Mouse (Mus musculus): ENCODE measurements around the gene Tmem50b. TPM values are rescaled to one million over a fixed set of nuclear protein-coding genes. Genes with fewer than 3 reads are reported as not detected.

Tmem50b gene
- polyA plus RNA-seq, 1 experiment from 2014 or later, result 48.7 TPM

DNA sequence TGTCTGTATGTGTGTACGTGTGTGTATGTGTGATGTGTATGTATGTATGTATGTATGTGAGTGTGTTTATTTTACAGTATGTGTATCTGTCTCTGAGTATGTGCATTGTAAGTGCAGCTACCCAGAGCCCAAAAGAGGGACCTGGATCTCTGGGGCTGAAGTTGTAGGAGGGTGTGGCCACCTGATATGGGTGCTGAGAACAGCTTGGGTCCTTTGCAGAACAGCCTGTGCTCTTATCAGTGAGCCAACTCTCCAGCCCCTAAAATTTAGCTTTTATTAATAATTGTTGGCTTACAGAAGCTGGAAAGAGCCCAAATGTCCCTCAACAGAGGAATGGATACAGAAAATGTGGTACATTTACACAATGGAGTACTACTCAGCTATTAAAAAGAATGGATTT, 54.0 kb downstream of the Tmem50b start:
- ATAC-seq (ENCODE audit: insufficient read depth, low FRiP score), result no peak
- H3K4me3 ChIP-seq (replicated peaks; ENCODE audit: low read length), result no peak overlapping the region
- no peaks in the 10 kb centered on the region for H3K27me3 ChIP-seq (ENCODE audit: control insufficient read depth, insufficient read depth, low read length)
- no peak overlapping the region for H3K27ac ChIP-seq (ENCODE audit: low read length)
- H3K9me3 ChIP-seq (replicated peaks; ENCODE audit: control insufficient read depth, low read length), result no peaks in the 10 kb centered on the region
- H3K4me2 ChIP-seq (ENCODE audit: low read depth, low read length), result no peak overlapping the region
- H3K36me3 ChIP-seq (ENCODE audit: control insufficient read depth, insufficient read depth, low read length), result no peaks in the 10 kb centered on the region
- 92% methylated on average over 1 of the region's 1 CpGs for WGBS
- H3K9ac ChIP-seq (ENCODE audit: low read length), result no peak overlapping the region
- peaks cover 21% of the 10 kb centered on the region for H3K4me1 ChIP-seq (ENCODE audit: control insufficient read depth, insufficient read depth, low read length)

DNA sequence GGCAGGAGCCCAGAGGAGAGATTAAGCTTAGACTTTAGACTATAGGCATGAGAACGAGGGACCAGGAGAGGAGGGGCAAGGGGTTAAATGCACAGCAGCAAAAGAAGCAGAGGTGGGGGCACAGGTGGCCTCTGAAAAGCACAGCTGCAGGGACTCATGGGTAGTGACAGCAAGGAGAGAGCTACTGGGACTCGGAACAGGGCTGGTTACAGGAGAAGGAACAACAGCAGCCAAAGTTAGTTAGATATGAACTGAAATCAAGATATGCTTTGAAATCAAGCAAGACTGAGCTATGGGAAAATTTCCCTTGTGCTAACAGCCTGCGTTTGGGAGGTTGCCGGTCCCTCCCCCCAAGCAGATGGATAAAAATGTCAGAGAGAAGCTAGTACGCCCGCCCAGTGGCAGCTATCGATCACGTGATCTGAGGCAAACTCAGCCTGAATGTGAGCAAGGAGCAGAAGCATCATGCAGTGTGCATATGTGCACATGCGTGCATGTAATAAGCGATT, 56.0 kb downstream of the Tmem50b start:
- Histone ChIP-seq H3K9me3 (replicated peaks; ENCODE audit: control insufficient read depth, low read length) (no peaks in the 10 kb centered on the region), H3K27me3 (ENCODE audit: control insufficient read depth, insufficient read depth, low read length) (no peaks in the 10 kb centered on the region), H3K4me1 (ENCODE audit: control insufficient read depth, insufficient read depth, low read length) (peaks cover 18% of the 10 kb centered on the region), H3K36me3 (ENCODE audit: control insufficient read depth, insufficient read depth, low read length) (no peaks in the 10 kb centered on the region), H3K9ac (ENCODE audit: low read length) (peak overlapping the region; percentile 34; the same call in 1 of the 2 replicates), H3K4me2 (ENCODE audit: low read depth, low read length) (peak overlapping the region; percentile 35), H3K4me3 (replicated peaks; ENCODE audit: low read length) (peak overlapping the region; percentile 10; the same call in 1 of the 2 replicates), H3K27ac (ENCODE audit: low read length) (peak overlapping the region; percentile 13; the same call in 1 of the 2 replicates)
- ATAC-seq (ENCODE audit: insufficient read depth, low FRiP score), result 0 out of 2 replicates have a peak, but pooled peaks have one; percentile 32
- 22% methylated on average over 10 of the region's 10 CpGs for WGBS

DNA sequence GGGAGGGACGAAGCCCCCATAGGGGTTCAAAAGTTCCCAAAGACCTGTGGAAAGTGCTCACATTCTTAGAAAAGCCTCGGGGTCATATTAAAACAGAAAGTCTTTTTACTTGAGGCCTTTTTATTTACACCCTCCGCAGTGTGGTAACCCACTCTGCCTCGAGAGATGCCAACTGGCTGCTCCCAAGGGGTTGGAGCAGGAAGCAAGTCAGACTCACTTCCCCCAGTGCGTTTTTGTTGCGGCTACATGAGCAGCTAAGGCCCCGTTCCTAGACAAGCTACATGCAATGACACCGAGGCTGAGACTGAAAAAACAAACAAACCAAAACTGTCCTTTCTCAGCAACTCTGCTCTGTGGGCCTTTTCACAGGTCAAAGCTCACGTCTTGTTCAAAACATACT, 59.1 kb downstream of the Tmem50b start:
- WGBS, result 57% methylated on average over 9 of the region's 9 CpGs
- H3K4me2 ChIP-seq (ENCODE audit: low read depth, low read length), result no peak overlapping the region
- no peak overlapping the region for H3K4me3 ChIP-seq (replicated peaks; ENCODE audit: low read length)
- no peak for ATAC-seq (ENCODE audit: insufficient read depth, low FRiP score)
- H3K9me3 ChIP-seq (replicated peaks; ENCODE audit: control insufficient read depth, low read length), result no peaks in the 10 kb centered on the region
- H3K4me1 ChIP-seq (ENCODE audit: control insufficient read depth, insufficient read depth, low read length), result peaks cover 13% of the 10 kb centered on the region
- H3K27ac ChIP-seq (ENCODE audit: low read length), result peak overlapping the region; percentile 21; the same call in 1 of the 2 replicates
- no peaks in the 10 kb centered on the region for H3K36me3 ChIP-seq (ENCODE audit: control insufficient read depth, insufficient read depth, low read length)
- no peaks in the 10 kb centered on the region for H3K27me3 ChIP-seq (ENCODE audit: control insufficient read depth, insufficient read depth, low read length)
- H3K9ac ChIP-seq (ENCODE audit: low read length), result no peak overlapping the region

DNA sequence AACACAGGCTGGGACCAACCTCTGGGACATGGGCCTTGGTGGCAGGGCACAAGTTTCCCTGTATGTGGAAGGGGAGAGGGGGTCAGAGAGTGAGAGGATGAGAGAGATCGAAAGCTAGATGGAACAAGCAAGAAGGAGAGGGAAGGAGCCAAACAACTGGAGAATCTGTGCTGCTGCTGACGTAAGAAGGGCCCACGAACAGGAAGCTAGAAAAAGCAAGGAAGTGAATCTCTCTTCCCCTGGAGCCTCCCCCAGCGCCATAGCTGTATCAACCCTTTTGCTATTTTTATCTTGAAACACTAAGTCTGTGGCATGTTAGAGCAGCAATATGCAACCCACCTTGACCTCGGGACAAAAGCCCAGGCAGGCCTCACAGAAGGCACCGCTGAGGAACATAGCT, 59.5 kb downstream of the Tmem50b start:
- no peaks in the 10 kb centered on the region for H3K9me3 ChIP-seq (replicated peaks; ENCODE audit: control insufficient read depth, low read length)
- peak overlapping the region; percentile 21; the same call in 1 of the 2 replicates for H3K27ac ChIP-seq (ENCODE audit: low read length)
- no peak for ATAC-seq (ENCODE audit: insufficient read depth, low FRiP score)
- no peak overlapping the region for H3K9ac ChIP-seq (ENCODE audit: low read length)
- H3K27me3 ChIP-seq (ENCODE audit: control insufficient read depth, insufficient read depth, low read length), result no peaks in the 10 kb centered on the region
- H3K36me3 ChIP-seq (ENCODE audit: control insufficient read depth, insufficient read depth, low read length), result no peaks in the 10 kb centered on the region
- H3K4me2 ChIP-seq (ENCODE audit: low read depth, low read length), result no peak overlapping the region
- H3K4me3 ChIP-seq (replicated peaks; ENCODE audit: low read length), result no peak overlapping the region
- WGBS, result 64% methylated on average over 6 of the region's 6 CpGs
- peaks cover 13% of the 10 kb centered on the region for H3K4me1 ChIP-seq (ENCODE audit: control insufficient read depth, insufficient read depth, low read length)

DNA sequence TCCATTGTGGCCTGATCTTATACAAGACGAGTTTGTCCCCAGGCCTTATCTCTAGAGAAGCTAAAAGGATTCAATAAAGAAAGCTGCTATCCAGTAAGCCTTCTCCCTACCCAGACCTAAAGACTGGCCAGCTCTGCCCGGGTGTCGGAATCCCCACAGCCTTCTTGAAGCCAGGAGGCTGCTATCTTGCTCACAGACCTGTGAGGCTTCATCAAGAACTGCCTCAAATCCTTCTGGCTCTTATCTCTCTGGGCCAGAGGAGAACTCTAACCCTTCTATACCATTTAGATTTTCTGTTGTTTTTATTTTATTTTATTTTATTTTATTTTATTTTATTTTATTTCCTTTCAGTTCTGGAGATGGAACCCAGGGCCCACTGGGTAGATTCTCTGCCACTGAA, 60.5 kb downstream of the Tmem50b start:
- no peak for ATAC-seq (ENCODE audit: insufficient read depth, low FRiP score)
- Histone ChIP-seq H3K27ac (ENCODE audit: low read length) (no peak overlapping the region), H3K4me3 (replicated peaks; ENCODE audit: low read length) (no peak overlapping the region), H3K9me3 (replicated peaks; ENCODE audit: control insufficient read depth, low read length) (no peaks in the 10 kb centered on the region), H3K36me3 (ENCODE audit: control insufficient read depth, insufficient read depth, low read length) (no peaks in the 10 kb centered on the region), H3K9ac (ENCODE audit: low read length) (no peak overlapping the region), H3K4me2 (ENCODE audit: low read depth, low read length) (no peak overlapping the region), H3K4me1 (ENCODE audit: control insufficient read depth, insufficient read depth, low read length) (peaks cover 12% of the 10 kb centered on the region), H3K27me3 (ENCODE audit: control insufficient read depth, insufficient read depth, low read length) (no peaks in the 10 kb centered on the region)
- 71% methylated on average over 3 of the region's 3 CpGs for WGBS

DNA sequence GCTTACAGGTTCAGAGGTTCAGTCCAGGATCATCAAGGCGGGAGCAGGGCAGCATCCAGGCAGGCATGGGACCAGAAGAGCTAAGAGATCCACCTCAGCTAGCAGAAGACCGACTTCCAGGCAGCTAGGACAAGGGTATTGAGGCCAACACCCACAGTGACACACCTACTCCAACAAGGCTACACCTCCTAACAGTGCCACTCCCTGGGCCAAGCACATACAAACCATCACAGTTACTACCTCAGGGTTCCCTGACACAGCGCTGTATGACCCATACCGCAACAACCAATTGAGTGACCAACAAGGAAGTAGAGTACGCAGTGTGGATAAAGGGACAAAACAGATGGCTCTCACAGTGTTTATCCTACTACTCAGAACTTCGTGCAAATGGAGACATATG, 61.2 kb downstream of the Tmem50b start:
- ATAC-seq (ENCODE audit: insufficient read depth, low FRiP score), result 0 out of 2 replicates have a peak, but pooled peaks have one; percentile 61
- WGBS, result 81% methylated on average over 6 of the region's 6 CpGs

DNA sequence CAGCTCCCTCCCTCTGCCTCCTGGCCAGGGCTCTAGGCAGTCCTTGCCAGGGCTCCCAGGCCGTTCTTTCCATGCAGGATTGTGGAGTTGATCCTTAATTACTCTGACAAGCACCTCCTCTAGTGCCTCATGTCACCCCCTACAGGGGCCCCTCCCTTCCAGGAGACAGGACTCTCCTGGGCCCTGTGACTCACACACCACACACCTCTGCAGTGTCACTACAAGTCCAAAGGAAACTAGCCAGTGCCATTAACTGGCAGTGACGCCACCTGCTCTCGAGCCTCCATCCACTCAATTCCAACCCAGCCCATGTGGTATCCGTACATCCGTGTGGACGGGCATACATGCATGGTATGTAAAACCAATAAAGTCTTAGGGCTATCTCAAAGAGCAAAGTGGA, 62.7 kb downstream of the Tmem50b start:
- 74% methylated on average over 6 of the region's 6 CpGs for WGBS
- Histone ChIP-seq H3K27me3 (ENCODE audit: control insufficient read depth, insufficient read depth, low read length) (no peaks in the 10 kb centered on the region), H3K27ac (ENCODE audit: low read length) (no peak overlapping the region), H3K9ac (ENCODE audit: low read length) (no peak overlapping the region), H3K36me3 (ENCODE audit: control insufficient read depth, insufficient read depth, low read length) (no peaks in the 10 kb centered on the region), H3K4me2 (ENCODE audit: low read depth, low read length) (no peak overlapping the region), H3K4me1 (ENCODE audit: control insufficient read depth, insufficient read depth, low read length) (0 out of 2 replicates have a peak, but pooled peaks cover 4% of the 10 kb centered on the region), H3K4me3 (replicated peaks; ENCODE audit: low read length) (no peak overlapping the region), H3K9me3 (replicated peaks; ENCODE audit: control insufficient read depth, low read length) (no peaks in the 10 kb centered on the region)
- ATAC-seq (ENCODE audit: insufficient read depth, low FRiP score), result no peak

More for the DNA sequence above, 61.2 kb downstream of the Tmem50b start:
- Histone ChIP-seq H3K27me3 (ENCODE audit: control insufficient read depth, insufficient read depth, low read length) (no peaks in the 10 kb centered on the region), H3K27ac (ENCODE audit: low read length) (no peak overlapping the region), H3K4me3 (replicated peaks; ENCODE audit: low read length) (no peak overlapping the region), H3K9ac (ENCODE audit: low read length) (no peak overlapping the region), H3K36me3 (ENCODE audit: control insufficient read depth, insufficient read depth, low read length) (no peaks in the 10 kb centered on the region), H3K9me3 (replicated peaks; ENCODE audit: control insufficient read depth, low read length) (no peaks in the 10 kb centered on the region), H3K4me2 (ENCODE audit: low read depth, low read length) (no peak overlapping the region), H3K4me1 (ENCODE audit: control insufficient read depth, insufficient read depth, low read length) (peaks cover 5% of the 10 kb centered on the region; the same call in 1 of the 2 replicates)

DNA sequence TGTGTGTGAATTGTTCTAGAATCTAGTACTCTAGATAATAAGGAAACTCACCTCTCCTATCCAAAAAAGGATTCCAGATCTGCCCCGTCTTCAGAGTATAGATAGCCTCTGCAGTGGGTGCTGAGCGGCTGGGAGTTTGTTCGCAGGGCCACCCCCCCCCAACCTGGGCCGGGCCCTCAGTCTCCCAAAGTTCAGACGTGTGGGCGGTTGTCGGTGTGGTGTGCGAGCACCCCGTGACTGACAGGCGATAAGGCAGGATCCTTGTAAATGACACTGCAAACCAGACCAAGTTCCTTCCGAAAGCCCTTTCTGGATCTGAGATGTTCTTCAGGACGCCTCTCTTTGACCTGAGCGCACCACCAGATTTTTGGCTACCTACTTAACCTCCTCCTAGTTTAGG, 63.1 kb downstream of the Tmem50b start:
- Histone ChIP-seq H3K27me3 (ENCODE audit: control insufficient read depth, insufficient read depth, low read length) (no peaks in the 10 kb centered on the region), H3K4me2 (ENCODE audit: low read depth, low read length) (no peak overlapping the region), H3K27ac (ENCODE audit: low read length) (no peak overlapping the region), H3K4me3 (replicated peaks; ENCODE audit: low read length) (no peak overlapping the region), H3K36me3 (ENCODE audit: control insufficient read depth, insufficient read depth, low read length) (no peaks in the 10 kb centered on the region), H3K9ac (ENCODE audit: low read length) (no peak overlapping the region), H3K9me3 (replicated peaks; ENCODE audit: control insufficient read depth, low read length) (no peaks in the 10 kb centered on the region), H3K4me1 (ENCODE audit: control insufficient read depth, insufficient read depth, low read length) (0 out of 2 replicates have a peak, but pooled peaks cover 4% of the 10 kb centered on the region)
- WGBS, result 59% methylated on average over 13 of the region's 13 CpGs
- peak; percentile 87; the same call in 1 of the 2 replicates for ATAC-seq (ENCODE audit: insufficient read depth, low FRiP score)

DNA sequence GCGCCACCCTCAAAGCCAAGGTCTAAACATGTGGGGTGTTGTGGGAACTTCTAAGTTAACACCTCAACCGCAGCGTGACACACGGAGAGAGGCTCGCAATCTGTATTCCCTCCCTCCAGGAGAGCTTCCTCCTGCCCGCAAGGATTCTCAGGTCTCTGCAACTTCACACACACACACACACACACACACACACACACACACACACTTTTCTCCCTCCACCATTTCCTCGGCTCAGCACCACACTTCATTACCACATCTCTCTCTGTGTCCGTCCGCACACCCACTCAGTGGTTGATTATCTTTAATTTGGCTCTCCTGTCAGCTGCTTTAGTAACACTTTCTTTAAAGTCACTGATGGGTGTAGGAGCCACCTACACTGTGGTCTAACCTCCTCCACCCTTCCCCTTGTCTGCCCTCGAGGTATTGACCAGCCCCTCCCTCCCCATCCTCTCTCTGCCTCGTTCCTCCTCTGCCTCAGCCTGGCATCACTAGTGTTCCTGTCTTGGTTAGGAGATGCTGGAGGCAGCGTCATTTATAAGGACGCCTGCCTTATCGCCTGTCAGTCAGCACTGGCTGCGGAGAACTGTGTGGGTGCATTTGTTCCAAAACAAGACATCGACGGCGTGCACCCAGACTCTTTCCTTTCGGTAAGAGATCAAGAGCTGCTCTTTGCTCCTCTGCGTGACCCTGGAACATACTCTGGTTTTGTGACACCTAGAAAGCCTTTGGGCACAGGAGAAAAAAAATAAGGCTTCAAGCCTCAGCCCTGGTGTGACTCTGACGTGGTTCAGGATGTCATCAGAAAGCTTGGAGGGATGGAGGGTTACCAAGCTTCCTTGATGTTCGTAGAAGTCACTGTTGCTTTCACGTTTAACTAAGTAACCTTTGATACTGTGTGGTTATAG, 64.3 kb downstream of the Tmem50b start:
- Histone ChIP-seq H3K27me3 (ENCODE audit: control insufficient read depth, insufficient read depth, low read length) (no peaks in the 10 kb centered on the region), H3K9ac (ENCODE audit: low read length) (no peak overlapping the region), H3K27ac (ENCODE audit: low read length) (no peak overlapping the region), H3K9me3 (replicated peaks; ENCODE audit: control insufficient read depth, low read length) (no peaks in the 10 kb centered on the region), H3K36me3 (ENCODE audit: control insufficient read depth, insufficient read depth, low read length) (no peaks in the 10 kb centered on the region), H3K4me1 (ENCODE audit: control insufficient read depth, insufficient read depth, low read length) (0 out of 2 replicates have a peak, but pooled peaks cover 2% of the 10 kb centered on the region), H3K4me2 (ENCODE audit: low read depth, low read length) (no peak overlapping the region), H3K4me3 (replicated peaks; ENCODE audit: low read length) (no peak overlapping the region)
- ATAC-seq (ENCODE audit: insufficient read depth, low FRiP score), result no peak
- WGBS, result 57% methylated on average over 23 of the region's 23 CpGs

Data from stomach, embryonic 16.5 days (tissue).